Mouse (Mus musculus) hindlimb bud, embryonic 11.5 days (tissue): Measurements from ENCODE around the gene Anapc5.

Experiments
- DNase-seq: peaks from one replicate; pipeline ENCODE4 v3.0.0-alpha.2; 2012; ENCODE audit warnings: low read depth, low spot score; ENCODE audit errors: extremely low spot score

Gene Anapc5

GRCm38 (mm10) chr5:122799379-122800344, 21.5 kb downstream of the Anapc5 start:
- no peak for DNase-seq

DNA sequence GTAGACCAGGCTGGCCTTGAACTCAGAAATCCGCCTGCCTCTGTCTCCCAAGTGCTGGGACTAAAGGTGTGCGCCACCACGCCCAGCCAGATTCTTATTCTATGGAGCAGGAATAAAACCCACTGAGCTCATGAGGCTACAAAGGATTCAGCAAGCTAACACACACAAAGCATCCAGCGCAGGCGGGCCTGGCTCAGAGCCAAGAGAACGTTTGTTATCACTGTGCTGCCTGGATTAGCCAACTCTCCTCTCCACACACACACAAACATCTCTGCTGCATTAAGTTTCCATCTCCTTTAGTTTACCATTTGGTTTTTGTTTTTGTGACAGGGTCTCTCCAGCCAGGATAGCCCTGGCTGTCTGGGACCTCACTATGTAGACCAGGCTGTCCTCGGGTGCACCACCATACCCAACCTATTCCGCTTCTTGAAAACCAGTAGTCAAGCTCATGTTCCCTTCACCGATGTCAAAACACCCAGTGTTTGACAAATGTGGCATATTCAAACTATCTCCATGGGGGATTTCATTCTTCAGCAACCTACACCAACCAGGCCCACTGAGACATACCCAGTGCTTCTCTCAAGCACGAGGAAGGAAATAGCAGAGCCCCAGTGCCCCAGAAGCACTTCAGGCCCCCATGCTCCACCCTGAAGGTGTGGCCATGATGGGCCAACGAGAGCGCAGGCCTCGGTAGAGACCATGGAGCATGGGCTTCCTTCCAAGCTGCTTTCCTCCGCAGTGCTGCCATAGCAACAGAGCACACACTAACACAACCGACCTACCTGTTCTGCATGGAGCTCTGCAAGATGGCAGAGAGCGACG, 22.4 kb downstream of the Anapc5 start:
- DNase-seq, result no peak

GRCm38 (mm10) chr5:122797866-122798265, 23.3 kb downstream of the Anapc5 start:
- DNase-seq, result no peak

GRCm38 (mm10) chr5:122788696-122789095, 32.4 kb downstream of the Anapc5 start:
- DNase-seq, result no peak

DNA sequence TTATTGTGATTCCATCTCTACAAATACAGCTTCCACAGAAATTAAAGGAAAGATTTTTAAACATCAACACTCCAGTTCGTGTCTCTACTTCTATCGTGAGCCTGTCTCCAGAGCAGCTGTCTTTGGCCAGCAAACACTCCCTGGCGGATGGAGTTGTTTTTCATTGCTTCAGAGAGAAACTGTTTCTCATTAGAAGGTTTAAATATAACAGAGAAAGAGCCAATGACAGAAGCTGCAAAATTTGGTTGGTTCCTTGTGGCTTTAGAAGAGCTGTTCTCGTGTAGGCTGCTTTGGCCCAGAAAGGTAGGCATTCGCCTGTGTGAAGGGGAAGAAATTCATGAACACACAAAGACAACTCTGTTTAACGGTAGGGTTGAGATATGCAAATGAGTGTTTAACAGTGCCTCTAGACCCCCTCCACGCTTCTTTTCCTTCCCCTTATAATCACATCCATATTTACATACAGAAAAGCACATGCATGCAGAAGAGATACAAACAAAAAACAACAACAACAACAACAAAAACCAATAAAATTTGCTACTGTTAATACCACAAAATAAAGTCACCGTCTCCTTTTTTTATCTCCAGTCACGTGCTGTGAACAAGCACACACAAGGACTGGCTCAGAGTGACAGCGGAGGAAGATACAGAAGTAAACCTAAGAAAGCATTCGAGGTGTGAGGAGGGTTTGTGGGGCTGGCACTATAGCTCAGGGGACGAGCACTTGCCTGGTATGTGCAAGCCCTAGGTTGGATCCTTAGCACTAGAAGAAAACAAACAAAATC, 34.9 kb downstream of the Anapc5 start:
- DNase-seq, result peak; percentile 8

- DNase-seq, result no peak
Measured at GRCm38 (mm10) chr5:122783726-122784406, 37.3 kb downstream of the Anapc5 start.

GRCm38 (mm10) chr5:122782066-122782465, 39.1 kb downstream of the Anapc5 start:
- no peak for DNase-seq

- DNase-seq, result no peak
Measured at GRCm38 (mm10) chr5:122780791-122781432, 40.2 kb downstream of the Anapc5 start.

DNA sequence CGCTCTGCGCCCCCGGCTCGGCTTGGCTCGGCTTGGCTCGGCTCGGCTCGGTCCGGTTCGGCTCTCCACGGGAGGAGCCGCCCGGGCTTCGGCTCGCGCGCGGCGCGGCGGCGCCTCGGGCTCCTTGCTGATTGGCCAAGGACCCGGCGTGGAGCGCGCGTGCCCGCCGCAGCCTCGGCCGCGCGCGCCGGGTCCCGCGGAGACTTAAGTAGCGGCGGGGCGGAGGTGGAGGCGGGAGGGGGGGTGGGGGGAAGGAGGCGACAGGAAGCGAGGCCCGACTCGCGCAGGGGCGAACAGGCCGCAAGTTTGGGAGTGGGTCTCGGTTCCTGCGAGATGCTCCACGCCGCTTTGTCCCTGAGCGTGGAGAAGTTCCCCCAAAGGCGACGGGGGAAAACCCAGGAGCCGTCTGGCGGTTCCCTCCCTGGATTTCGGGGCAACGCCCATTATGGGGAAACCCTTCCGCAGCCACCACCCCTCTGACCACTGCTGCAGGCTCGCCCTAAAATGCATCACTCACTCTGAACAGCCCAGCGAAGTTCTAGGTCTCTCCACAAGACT, 41.8 kb downstream of the Anapc5 start, which contains the start of gene Camkk2:
Camkk2 (minus strand) TSS at position 133 of the 558 bp plus-strand sequence.
- peak; percentile 28 for DNase-seq

GRCm38 (mm10) chr5:122778231-122779226, 42.6 kb downstream of the Anapc5 start:
- DNase-seq, result no peak

DNA sequence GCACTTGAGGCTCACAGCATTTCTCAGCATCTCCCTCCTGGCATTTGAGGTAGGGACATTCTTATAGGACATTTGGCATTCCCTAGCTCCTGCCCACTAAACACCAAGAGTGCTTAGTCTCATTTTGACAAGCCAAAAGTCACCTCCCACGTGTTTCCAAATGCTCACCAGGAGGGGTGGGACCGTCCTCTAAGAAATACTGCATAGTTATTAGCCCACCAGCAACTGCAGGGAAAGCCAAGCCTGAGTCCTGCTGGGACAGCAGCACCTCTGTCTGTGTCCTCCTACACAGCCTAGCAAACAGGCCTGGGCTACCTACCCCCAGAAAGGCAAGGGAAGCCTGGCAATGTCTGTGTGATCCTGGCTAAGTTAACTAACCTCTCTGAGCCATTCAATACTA, 43.8 kb downstream of the Anapc5 start:
- DNase-seq, result no peak

DNA sequence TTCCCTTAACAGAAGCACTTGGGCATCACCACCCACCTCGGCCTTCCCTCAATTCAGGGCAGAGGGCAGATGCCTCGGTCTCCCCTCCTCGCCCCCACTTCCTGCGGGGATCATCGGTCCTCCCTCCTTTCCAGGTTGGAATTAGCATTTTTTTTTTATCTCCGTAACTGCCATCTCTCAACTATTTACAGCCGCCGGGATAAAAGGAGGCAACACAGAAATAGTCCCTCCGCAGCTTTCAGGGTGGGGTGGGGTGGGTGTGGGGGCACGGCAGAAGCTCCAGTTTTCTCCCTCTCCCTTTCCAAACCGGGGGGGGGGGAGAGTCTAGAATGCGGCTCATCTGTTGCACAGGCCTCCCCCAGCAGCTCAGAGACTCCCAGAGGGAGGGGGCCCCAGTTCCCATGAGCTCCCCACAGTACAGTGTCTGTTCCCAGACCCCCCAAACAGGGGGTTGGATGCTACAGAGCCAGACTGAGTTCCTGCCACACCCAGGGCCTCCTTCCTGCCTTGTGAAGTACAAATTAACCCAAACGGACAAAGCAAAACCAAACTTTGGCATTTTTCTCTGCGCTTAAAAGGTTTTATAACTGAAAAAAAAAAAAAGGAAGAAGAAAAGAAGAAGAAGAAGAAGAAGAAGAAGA, 45.4 kb downstream of the Anapc5 start:
- no peak for DNase-seq

- DNase-seq, result no peak
Measured at GRCm38 (mm10) chr5:122774743-122775611, 46.2 kb downstream of the Anapc5 start.

DNA sequence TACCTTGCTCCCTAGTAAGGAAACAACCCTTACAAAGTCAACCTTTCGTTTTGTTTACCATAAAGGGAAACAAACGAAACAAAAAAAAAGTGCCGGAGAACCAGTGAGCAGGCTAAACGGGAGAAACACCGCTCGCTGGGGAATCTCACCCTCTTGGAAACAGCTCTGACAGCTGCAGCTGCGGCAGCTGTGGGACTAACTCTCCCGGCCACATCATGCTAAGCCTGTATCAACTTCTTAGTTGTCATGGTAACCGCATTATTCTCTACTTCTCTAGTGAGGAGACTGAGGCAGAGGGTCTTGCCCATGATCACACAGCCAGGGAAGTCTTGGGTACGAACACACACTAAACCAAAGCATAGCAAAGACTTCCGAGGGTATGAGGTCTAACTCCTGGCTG, 47.4 kb downstream of the Anapc5 start:
- no peak for DNase-seq

- no peak for DNase-seq
Measured at GRCm38 (mm10) chr5:122771428-122771827, 49.7 kb downstream of the Anapc5 start.

DNA sequence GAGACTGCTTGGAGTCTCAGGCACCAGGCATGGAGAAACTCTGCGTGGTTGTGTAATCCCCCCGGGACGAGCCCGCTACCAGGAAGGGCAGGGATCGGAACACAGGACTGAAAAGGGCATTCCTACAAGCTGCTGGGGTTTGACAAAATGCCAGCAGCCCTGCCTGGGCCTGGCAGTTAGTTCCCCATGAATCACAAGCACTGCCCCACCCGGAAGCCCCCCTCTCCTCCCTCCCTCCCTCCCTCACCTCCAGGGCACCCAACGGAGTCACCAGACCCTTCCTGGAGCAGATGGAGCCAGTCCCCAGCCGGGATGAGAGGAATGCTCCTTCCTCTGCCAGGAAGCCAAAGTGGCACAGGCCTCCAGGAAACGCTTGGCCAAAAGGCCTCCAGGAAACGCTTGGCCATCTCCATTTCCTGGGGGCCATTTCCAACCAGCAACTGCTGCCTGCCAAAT, 50.3 kb downstream of the Anapc5 start:
- DNase-seq, result no peak

GRCm38 (mm10) chr5:122770304-122770703, 50.8 kb downstream of the Anapc5 start:
- no peak for DNase-seq
